Mouse (Mus musculus) liver, embryonic 13.5 days (tissue): Measurements from ENCODE around the gene Gcc1. TPM values are rescaled to one million over a fixed set of nuclear protein-coding genes. Genes with fewer than 3 reads are reported as not detected.
A peak's percentile ranks its signal among the peaks of the same experiment; 100 is the strongest.

Experiments
- ATAC-seq: fragments of 200-750 bp; cut with Nextera tagmentation; 2 replicates; pipeline ENCODE4 v1.8.0; 2017; ENCODE audit warnings: low read depth, mild to moderate bottlenecking, moderate number of reproducible peaks, moderate library complexity
- DNase-seq: peaks from one replicate; pipeline ENCODE4 v3.0.0; 2022
- H3K27ac ChIP-seq: fragments of 300-500 bp; sonication (generic); 2 replicates; pipeline ENCODE4 v1.5.1; 2015; ENCODE audit warnings: moderate library complexity, mild to moderate bottlenecking, inconsistent platforms
- H3K27me3 ChIP-seq: fragments of 300-500 bp; sonication (generic); 2 replicates; pipeline ENCODE4 v1.6.1; 2015; ENCODE audit warnings: mild to moderate bottlenecking, inconsistent platforms
- H3K36me3 ChIP-seq: fragments of 300-500 bp; sonication (generic); 2 replicates; pipeline ENCODE4 v1.6.1; 2015; ENCODE audit warnings: mild to moderate bottlenecking, inconsistent platforms
- H3K4me1 ChIP-seq: fragments of 300-500 bp; sonication (generic); replicated peaks from 2 replicates; pipeline ENCODE4 v1.6.1; 2015; ENCODE audit warnings: inconsistent platforms
- H3K4me2 ChIP-seq: fragments of 300-500 bp; sonication (generic); 2 replicates; pipeline ENCODE4 v1.6.1; 2015; ENCODE audit warnings: inconsistent platforms, mild to moderate bottlenecking, moderate library complexity
- H3K4me3 ChIP-seq: fragments of 300-500 bp; sonication (generic); replicated peaks from 2 replicates; pipeline ENCODE4 v1.5.1; 2015; ENCODE audit warnings: mild to moderate bottlenecking, inconsistent platforms
- H3K9ac ChIP-seq: fragments of 300-500 bp; sonication (generic); 2 replicates; pipeline ENCODE4 v1.6.1; 2015; ENCODE audit warnings: mild to moderate bottlenecking, inconsistent platforms
- H3K9me3 ChIP-seq: fragments of 300-500 bp; sonication (generic); replicated peaks from 2 replicates; pipeline ENCODE4 v1.6.1; 2016; ENCODE audit warnings: inconsistent platforms
- WGBS: fragments of 180-500 bp; shearing (Covaris S2); methylation state at CpG from one replicate; pipeline ENCODE4 v1.1.7; 2015; ENCODE audit not compliant: insufficient replicate concordance; 5-methylcytosine and 5-hydroxymethylcytosine counted together
- polyA plus RNA-seq: library from polyadenylated mRNA; unstranded; fragments of >200 nt; fragmentation: Nextera tagmentation; extraction: Ambion mirVana; gene quantifications from 2 replicates; pipeline ENCODE4 v1.2.1, GENCODE M21; 2015

Gcc1 gene
- 3.7 and 4.4 TPM in 2 replicates for polyA plus RNA-seq

GRCm38 (mm10) chr6:28428290-28428689 lies at the start of gene Gcc1:
Gene Gcc1 (minus strand): TSS chr6:28428390.
- Histone ChIP-seq H3K27me3 (no peaks in the 10 kb centered on the region), H3K9me3 (no peaks in the 10 kb centered on the region), H3K4me2 (no peak within 1 kb of the TSS), H3K9ac (no peak within 1 kb of the TSS), H3K4me1 (peaks cover 38% of the 10 kb centered on the region), H3K4me3 (no peak within 1 kb of the TSS), H3K27ac (peak within 1 kb of the TSS; percentile 15; the same call in 1 of the 2 replicates), H3K36me3 (peaks cover 28% of the 10 kb centered on the region)
- ATAC-seq (no peak), DNase-seq (no peak)
- WGBS: 78% methylated on average over 3 of the region's 3 CpGs

- Histone ChIP-seq H3K4me3 (no peak within 1 kb of the TSS), H3K4me2 (no peak within 1 kb of the TSS), H3K27me3 (no peaks in the 10 kb centered on the region), H3K4me1 (peaks cover 18% of the 10 kb centered on the region), H3K9me3 (no peaks in the 10 kb centered on the region), H3K27ac (no peak within 1 kb of the TSS), H3K36me3 (no peaks in the 10 kb centered on the region), H3K9ac (no peak within 1 kb of the TSS)
- 74% methylated on average over 5 of the region's 5 CpGs for WGBS
- ATAC-seq (no peak), DNase-seq (no peak)
Measured at GRCm38 (mm10) chr6:28474839-28475238, 46.6 kb upstream of the Gcc1 start, which contains the start of gene Snd1. Gene Snd1 (plus strand): TSS chr6:28475139.

DNA sequence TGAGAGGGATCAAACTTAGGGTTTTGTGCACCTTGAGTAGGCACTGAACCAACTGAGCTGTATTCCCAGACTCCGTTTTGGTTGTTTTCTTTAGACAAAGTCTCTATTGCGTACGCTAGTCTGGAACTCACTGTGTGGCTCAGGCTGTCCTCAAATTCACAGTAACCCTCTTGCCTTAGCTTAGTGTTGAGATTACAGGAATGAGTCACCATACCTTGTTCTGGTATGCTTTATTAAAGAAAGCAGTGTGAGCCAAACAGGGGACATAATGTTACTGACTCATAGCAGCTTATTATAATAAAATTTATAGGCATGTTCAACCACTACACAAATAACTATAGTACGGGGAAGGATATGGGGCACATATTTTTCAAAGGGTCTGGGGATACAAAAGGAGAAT lies 46.0 kb upstream of the Gcc1 start:
- Histone ChIP-seq H3K27me3 (no peaks in the 10 kb centered on the region), H3K27ac (no peak overlapping the region), H3K4me3 (no peak overlapping the region), H3K4me1 (peaks cover 13% of the 10 kb centered on the region), H3K36me3 (no peaks in the 10 kb centered on the region), H3K4me2 (no peak overlapping the region), H3K9me3 (no peaks in the 10 kb centered on the region), H3K9ac (no peak overlapping the region)
- no peak for DNase-seq
- ATAC-seq: no peak
- WGBS: 78% methylated on average over 4 of the region's 4 CpGs

DNA sequence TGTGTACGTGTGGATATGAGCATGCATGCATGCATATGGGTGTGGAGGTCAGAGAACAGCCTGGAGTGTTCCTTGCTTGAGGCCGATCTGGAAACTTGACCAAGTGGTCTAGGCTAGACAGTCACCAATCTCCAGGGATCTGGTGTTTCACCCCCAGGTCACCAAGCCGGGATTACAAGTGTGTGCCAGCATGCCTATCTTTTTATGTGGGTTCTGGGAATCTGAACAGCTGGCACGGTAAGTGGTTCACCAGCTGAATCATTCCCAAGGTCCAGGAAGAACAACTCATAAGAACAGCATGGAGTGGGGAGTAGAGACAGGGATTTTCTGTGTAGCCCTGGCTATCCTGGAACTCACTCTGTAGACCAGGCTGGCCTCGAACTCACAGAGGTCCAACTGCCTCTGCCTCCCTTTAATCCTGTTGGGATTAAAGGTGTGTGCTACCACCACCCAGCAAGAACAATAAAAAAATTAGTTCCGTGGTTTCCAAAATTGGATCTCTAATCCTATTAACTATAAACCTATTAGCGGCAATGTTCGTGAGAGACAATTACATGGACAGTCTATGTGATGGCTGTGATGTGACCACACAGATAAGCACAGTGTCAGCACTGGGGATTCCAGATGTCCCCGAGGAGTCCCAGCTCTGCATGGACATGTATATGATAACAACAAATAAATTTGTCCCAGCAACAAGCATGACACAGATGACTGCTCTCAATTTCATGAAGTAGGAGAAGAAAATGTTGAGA lies 43.3 kb upstream of the Gcc1 start:
- Histone ChIP-seq H3K27me3 (no peaks in the 10 kb centered on the region), H3K4me1 (no peaks in the 10 kb centered on the region), H3K4me2 (no peak overlapping the region), H3K9me3 (no peaks in the 10 kb centered on the region), H3K27ac (no peak overlapping the region), H3K4me3 (no peak overlapping the region), H3K36me3 (no peaks in the 10 kb centered on the region), H3K9ac (no peak overlapping the region)
- ATAC-seq: no peak
- 64% methylated on average over 9 of the region's 9 CpGs for WGBS
- DNase-seq: no peak

- no peaks in the 10 kb centered on the region for H3K9me3 ChIP-seq
- DNase-seq (no peak), ATAC-seq (no peak)
- H3K36me3 ChIP-seq: no peaks in the 10 kb centered on the region
- H3K27me3 ChIP-seq: no peaks in the 10 kb centered on the region
- H3K9ac ChIP-seq: no peak overlapping the region
- H3K4me2 ChIP-seq: no peak overlapping the region
- no peak overlapping the region for H3K4me3 ChIP-seq
- H3K27ac ChIP-seq: no peak overlapping the region
- no peaks in the 10 kb centered on the region for H3K4me1 ChIP-seq
- 63% methylated on average over 5 of the region's 5 CpGs for WGBS
Measured at GRCm38 (mm10) chr6:28470621-28471020, 42.4 kb upstream of the Gcc1 start.

DNA sequence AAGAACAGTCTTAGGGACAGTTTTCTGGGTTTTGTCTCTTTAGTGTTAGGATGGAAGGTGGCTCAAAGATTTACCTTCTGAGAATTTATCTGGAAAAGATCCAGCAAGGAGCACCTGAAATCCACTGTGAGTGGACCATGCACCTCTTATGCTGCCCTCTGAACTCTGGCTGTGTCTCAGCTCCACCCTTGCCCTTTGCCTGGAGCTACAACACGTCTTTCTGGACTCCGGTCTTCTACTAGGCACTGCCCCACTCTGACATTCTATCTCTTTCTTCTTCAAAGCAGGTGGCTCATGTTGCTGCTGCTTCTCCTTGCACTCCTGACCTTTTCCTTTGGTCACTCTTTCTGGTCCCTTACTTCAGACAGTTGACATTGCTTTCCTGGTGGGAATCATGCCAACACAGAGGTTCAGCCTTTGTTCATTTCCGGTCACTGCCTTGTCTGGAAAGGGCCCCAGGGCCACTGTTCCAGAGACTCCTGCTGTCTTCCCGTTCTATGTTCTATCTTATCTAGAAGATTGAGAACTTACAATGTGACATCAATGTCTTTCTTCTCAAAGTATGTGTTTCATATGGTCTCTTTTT lies 41.9 kb upstream of the Gcc1 start:
- Histone ChIP-seq H3K4me1 (no peaks in the 10 kb centered on the region), H3K36me3 (no peaks in the 10 kb centered on the region), H3K4me3 (no peak overlapping the region), H3K27me3 (no peaks in the 10 kb centered on the region), H3K9ac (no peak overlapping the region), H3K9me3 (no peaks in the 10 kb centered on the region), H3K4me2 (no peak overlapping the region), H3K27ac (no peak overlapping the region)
- ATAC-seq (no peak), DNase-seq (no peak)
- WGBS: 58% methylated on average over 4 of the region's 4 CpGs

DNA sequence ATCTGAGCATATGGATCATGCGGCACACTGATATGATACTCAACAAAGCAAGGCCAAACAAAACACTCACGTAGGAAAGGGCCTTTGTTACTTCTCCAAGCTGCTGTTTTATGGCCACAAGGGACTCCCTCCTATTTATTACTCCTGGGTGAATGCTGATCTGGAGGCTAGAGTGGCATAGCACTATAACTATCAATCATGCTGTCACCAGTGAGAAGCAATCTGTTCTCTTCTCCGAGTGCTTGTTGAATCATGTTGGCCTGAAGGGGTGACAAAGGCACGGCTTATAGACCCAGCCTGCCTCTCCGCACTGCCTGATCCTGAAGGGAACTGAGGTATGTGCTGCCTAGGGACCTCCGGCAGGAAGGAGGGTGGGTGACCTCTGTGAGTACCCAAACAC lies 36.4 kb upstream of the Gcc1 start:
- Histone ChIP-seq H3K4me3 (no peak overlapping the region), H3K27me3 (peaks cover 3% of the 10 kb centered on the region; the same call in 1 of the 2 replicates), H3K27ac (no peak overlapping the region), H3K4me1 (peaks cover 10% of the 10 kb centered on the region; the same call in 1 of the 2 replicates), H3K4me2 (no peak overlapping the region), H3K9me3 (no peaks in the 10 kb centered on the region), H3K9ac (no peak overlapping the region), H3K36me3 (no peaks in the 10 kb centered on the region)
- DNase-seq (no peak), ATAC-seq (no peak)
- 50% methylated on average over 6 of the region's 6 CpGs for WGBS

DNA sequence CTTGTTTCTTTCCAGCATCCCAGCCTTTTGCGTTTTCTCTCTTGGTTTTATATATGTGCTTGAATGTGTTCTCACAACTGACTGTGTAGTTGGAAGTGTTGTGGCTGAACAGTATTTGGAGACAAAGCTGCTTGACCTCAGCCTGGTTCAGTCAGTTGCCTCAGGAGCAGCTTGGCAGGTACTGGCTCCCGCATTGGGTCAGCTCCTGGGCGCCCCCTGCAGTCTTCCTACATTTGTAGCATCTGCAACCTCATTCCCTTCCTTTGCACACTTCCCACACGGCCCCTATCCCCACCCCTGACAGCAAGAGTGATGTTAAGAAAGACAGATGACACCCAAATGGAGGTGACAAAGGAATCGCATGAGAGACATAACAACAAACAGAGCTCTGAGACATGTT lies 32.3 kb upstream of the Gcc1 start:
- Histone ChIP-seq H3K4me3 (no peak overlapping the region), H3K27me3 (peaks cover 3% of the 10 kb centered on the region; the same call in 1 of the 2 replicates), H3K9me3 (no peaks in the 10 kb centered on the region), H3K36me3 (no peaks in the 10 kb centered on the region), H3K27ac (no peak overlapping the region), H3K9ac (no peak overlapping the region), H3K4me1 (peaks cover 10% of the 10 kb centered on the region; the same call in 1 of the 2 replicates), H3K4me2 (no peak overlapping the region)
- ATAC-seq: peak; percentile 48
- DNase-seq: no peak
- 8% methylated on average over 5 of the region's 5 CpGs for WGBS

DNA sequence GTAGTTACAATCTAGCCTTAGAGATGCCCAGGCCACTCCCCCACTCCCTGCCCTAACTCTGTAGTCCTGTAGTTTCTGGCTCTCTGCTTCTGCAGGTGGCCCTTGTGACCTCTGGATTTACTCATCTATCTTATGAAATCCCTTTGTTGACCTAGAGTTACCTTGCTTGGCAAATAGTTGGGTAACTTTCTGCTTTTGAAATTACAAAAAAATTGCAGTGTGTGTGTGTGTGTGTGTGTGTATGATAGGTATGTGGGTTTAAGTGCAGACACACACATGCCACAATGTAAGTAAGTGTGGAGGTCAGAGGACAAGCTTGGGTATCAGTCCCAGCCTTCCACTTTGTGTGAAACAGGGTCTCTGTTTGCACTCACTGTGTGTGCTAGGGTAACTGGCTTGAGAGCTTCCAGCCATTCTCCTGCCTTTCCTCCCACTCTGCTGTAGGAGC lies 31.1 kb upstream of the Gcc1 start:
- Histone ChIP-seq H3K4me1 (peaks cover 10% of the 10 kb centered on the region; the same call in 1 of the 2 replicates), H3K9me3 (no peaks in the 10 kb centered on the region), H3K27me3 (peaks cover 3% of the 10 kb centered on the region), H3K27ac (no peak overlapping the region), H3K4me3 (no peak overlapping the region), H3K4me2 (no peak overlapping the region), H3K36me3 (no peaks in the 10 kb centered on the region), H3K9ac (no peak overlapping the region)
- no peak for DNase-seq
- peak; percentile 76 for ATAC-seq

DNA sequence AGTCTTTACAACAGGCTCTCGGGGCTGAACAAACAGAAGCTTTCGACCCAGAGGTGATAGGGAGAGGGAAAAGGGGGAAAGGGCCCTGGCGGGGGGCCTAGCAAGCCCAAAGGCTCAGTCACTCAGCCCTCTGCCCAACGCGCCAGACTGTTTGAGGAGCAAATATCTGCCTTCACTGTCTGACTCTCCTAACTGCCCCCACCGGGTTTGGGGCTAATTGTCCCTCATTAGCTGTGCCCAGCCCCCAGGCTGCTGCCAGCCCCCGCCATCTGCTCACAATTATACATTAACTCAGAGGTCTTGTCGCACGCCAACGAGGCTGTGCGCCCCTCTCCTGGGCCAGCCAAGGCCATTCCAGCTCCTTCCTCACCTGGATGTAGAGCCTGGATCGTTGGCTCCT lies 22.8 kb upstream of the Gcc1 start:
- DNase-seq (no peak), ATAC-seq (no peak)
- Histone ChIP-seq H3K9me3 (no peaks in the 10 kb centered on the region), H3K4me3 (no peak overlapping the region), H3K36me3 (no peaks in the 10 kb centered on the region), H3K9ac (no peak overlapping the region), H3K4me1 (no peaks in the 10 kb centered on the region), H3K4me2 (no peak overlapping the region), H3K27me3 (peaks cover 55% of the 10 kb centered on the region), H3K27ac (no peak overlapping the region)
- WGBS: 4% methylated on average over 12 of the region's 12 CpGs

DNA sequence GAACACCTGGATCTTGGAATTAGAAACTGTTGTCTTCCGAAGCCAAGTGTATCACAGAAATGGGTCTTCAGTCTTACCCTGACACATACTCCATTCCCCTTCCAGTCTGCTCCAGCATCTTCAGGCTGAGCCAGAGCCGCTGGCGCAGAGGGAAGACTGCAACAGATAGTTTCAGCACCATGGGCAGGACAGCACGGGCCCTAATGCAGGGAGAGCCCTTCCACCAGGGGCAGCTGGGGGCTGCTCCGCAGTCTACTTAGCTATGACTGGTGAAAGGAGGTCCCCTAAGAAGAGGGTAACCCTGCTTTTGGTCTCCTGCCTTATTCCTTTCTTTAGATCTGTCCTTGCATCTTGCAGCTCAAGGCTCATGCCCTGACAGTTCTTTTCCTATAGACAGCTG lies 22.3 kb upstream of the Gcc1 start:
- ATAC-seq (no peak), DNase-seq (no peak)
- H3K4me3 ChIP-seq: no peak overlapping the region
- H3K4me2 ChIP-seq: no peak overlapping the region
- WGBS: 16% methylated on average over 5 of the region's 5 CpGs
- H3K27ac ChIP-seq: no peak overlapping the region
- H3K27me3 ChIP-seq: peaks cover 55% of the 10 kb centered on the region
- no peaks in the 10 kb centered on the region for H3K4me1 ChIP-seq
- H3K9me3 ChIP-seq: no peaks in the 10 kb centered on the region
- no peaks in the 10 kb centered on the region for H3K36me3 ChIP-seq
- no peak overlapping the region for H3K9ac ChIP-seq

DNA sequence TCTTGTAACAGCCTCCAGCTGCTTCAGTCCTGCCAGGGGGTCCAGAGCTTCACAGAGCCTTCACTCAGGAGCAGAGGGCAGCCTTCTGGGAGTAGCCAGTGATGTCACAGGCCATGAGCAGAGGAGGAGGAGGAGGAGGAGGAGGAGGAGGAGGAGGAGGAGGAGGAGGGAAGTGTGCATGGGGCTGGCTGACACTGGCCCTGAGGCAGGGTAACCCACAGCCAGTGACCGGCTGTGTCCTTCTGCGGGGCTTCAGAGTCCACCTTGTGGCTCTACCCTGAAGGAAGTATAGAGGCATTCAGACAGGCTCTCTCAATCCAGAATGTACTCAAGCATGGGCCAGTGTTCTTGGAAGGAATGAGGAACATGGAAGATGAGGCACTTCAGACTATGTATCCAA lies 21.1 kb upstream of the Gcc1 start, which contains the start of gene Pax4:
TSS of gene Pax4 (minus strand) at position 101 of the 400 bp plus-strand sequence.
- Histone ChIP-seq H3K4me2 (no peak within 1 kb of the TSS), H3K27ac (no peak within 1 kb of the TSS), H3K9ac (no peak within 1 kb of the TSS), H3K4me3 (no peak within 1 kb of the TSS), H3K9me3 (no peaks in the 10 kb centered on the region), H3K36me3 (no peaks in the 10 kb centered on the region), H3K27me3 (peaks cover 54% of the 10 kb centered on the region), H3K4me1 (no peaks in the 10 kb centered on the region)
- no peak for ATAC-seq
- DNase-seq: no peak
- WGBS: 63% methylated on average over 2 of the region's 2 CpGs
